Mouse (Mus musculus) heart, postnatal 10 days (tissue): ENCODE measurements around the gene Mrvi1. TPM values are rescaled to one million over a fixed set of nuclear protein-coding genes. Genes with fewer than 3 reads are reported as not detected.
"Not testable (repeated sequence)": the region's sequence is repeated elsewhere in the genome, so short reads cannot be mapped to it uniquely, and the experiment has no call there.

Experiments
- DNase-seq, 2 experiments: peaks; one replicate each; pipeline ENCODE4 v3.0.0; 2021
- intact Hi-C: fragments of 180-260 bp; cut with DNase I; formaldehyde crosslinking; loops from one replicate; pipeline ENCODE4 v1.15.1; 2025
- total RNA-seq, 2 experiments: library from RNA; stranded (reverse); gene quantifications; 2 replicates each; pipeline ENCODE4 v1.2.3; 2021

Gene Mrvi1
- total RNA-seq, 2 experiments from 2014 or later: 13.5 to 15.5 TPM

GRCm38 (mm10) chr7:110896453-110896852 is 85.8 kb downstream of the Mrvi1 start:
- intact Hi-C loops: no loop called here
- no peak for DNase-seq

GRCm38 (mm10) chr7:110895772-110896171 is 86.5 kb downstream of the Mrvi1 start:
- intact Hi-C loops, DNase-seq: not testable (repeated sequence)

GRCm38 (mm10) chr7:110894673-110895072 is 87.6 kb downstream of the Mrvi1 start:
- intact Hi-C loops: no loop called here
- no peak for DNase-seq

GRCm38 (mm10) chr7:110893943-110894610 is 88.2 kb downstream of the Mrvi1 start:
- intact Hi-C loops: no loop called here
- DNase-seq: no peak

- intact Hi-C loops: no loop called here
- peak; percentile 66 to 72 for DNase-seq
These were observed 90.7 kb downstream of the Mrvi1 start for GRCm38 (mm10) chr7:110891501-110891986.

GRCm38 (mm10) chr7:110881746-110882333 is 100.4 kb downstream of the Mrvi1 start:
- intact Hi-C loops: no loop called here
- no peak for DNase-seq

- intact Hi-C loops: no loop called here
- no peak for DNase-seq
These were observed 104.2 kb downstream of the Mrvi1 start for GRCm38 (mm10) chr7:110878028-110878427.

GRCm38 (mm10) chr7:110876965-110877364 is 105.3 kb downstream of the Mrvi1 start:
- intact Hi-C loops: no loop called here
- no peak for DNase-seq

GRCm38 (mm10) chr7:110868807-110869206 is 113.5 kb downstream of the Mrvi1 start:
- no peak for DNase-seq
- intact Hi-C loops: no loop called here

GRCm38 (mm10) chr7:110867116-110867515 is 115.1 kb downstream of the Mrvi1 start:
- intact Hi-C loops: no loop called here

GRCm38 (mm10) chr7:110866021-110866420 is 116.2 kb downstream of the Mrvi1 start:
- intact Hi-C loops: no loop called here

More at GRCm38 (mm10) chr7:110867116-110867515, 115.1 kb downstream of the Mrvi1 start:
- no peak for DNase-seq

GRCm38 (mm10) chr7:110865570-110865969 is 116.7 kb downstream of the Mrvi1 start:
- no peak for DNase-seq
- intact Hi-C loops: no loop called here

More at GRCm38 (mm10) chr7:110866021-110866420, 116.2 kb downstream of the Mrvi1 start:
- DNase-seq: no peak

- DNase-seq: peak in 1 of 2 experiments; percentile 28
- intact Hi-C loops: no loop called here
These were observed 117.2 kb downstream of the Mrvi1 start for GRCm38 (mm10) chr7:110865038-110865437.

- intact Hi-C loops: no loop called here
- peak in 1 of 2 experiments; percentile 16 for DNase-seq
These were observed 119.4 kb downstream of the Mrvi1 start, which contains the start of gene Lyve1 for GRCm38 (mm10) chr7:110862751-110863289. Lyve1 (minus strand) TSS chr7:110863239.

GRCm38 (mm10) chr7:110860129-110860528 is 122.1 kb downstream of the Mrvi1 start:
- intact Hi-C loops: no loop called here
- peak in 1 of 2 experiments; percentile 22 for DNase-seq

- intact Hi-C loops: no loop called here
- DNase-seq: no peak
These were observed 126.7 kb downstream of the Mrvi1 start for GRCm38 (mm10) chr7:110855604-110856003.

GRCm38 (mm10) chr7:110854927-110855546 is 127.2 kb downstream of the Mrvi1 start:
- intact Hi-C loops: no loop called here
- peak; percentile 45 to 49 for DNase-seq

GRCm38 (mm10) chr7:110854519-110854918 is 127.7 kb downstream of the Mrvi1 start:
- DNase-seq: no peak
- intact Hi-C loops: no loop called here

GRCm38 (mm10) chr7:110853611-110854010 is 128.7 kb downstream of the Mrvi1 start:
- no peak for DNase-seq
- intact Hi-C loops: no loop called here

GRCm38 (mm10) chr7:110851541-110852203 is 130.6 kb downstream of the Mrvi1 start:
- intact Hi-C loops: no loop called here
- no peak for DNase-seq

GRCm38 (mm10) chr7:110848371-110848770 is 133.9 kb downstream of the Mrvi1 start:
- DNase-seq: no peak
- intact Hi-C loops: no loop called here
